Mouse (Mus musculus) kidney, adult 2 months (tissue): ENCODE results near the gene Eva1c. TPM values are rescaled to one million over a fixed set of nuclear protein-coding genes. Genes with fewer than 3 reads are reported as not detected.
A peak's percentile ranks its signal among the peaks of the same experiment; 100 is the strongest.

Experiments
- DNase-seq: peaks from one replicate; pipeline ENCODE4 v3.0.0; 2021
- H3K27ac ChIP-seq: fragments of 200-500 bp; 2 replicates; pipeline ENCODE4 v1.5.1; 2012; ENCODE audit warnings: low read depth, low read length, control low read depth, inconsistent platforms; ENCODE audit not compliant: insufficient read depth
- H3K27me3 ChIP-seq: fragments of 200-500 bp; replicated peaks from 2 replicates; pipeline ENCODE4 v1.6.1; 2012; ENCODE audit warnings: mild to moderate bottlenecking, moderate library complexity, low read length, inconsistent platforms; ENCODE audit not compliant: control insufficient read depth, insufficient read depth
- H3K36me3 ChIP-seq: fragments of 200-500 bp; 2 replicates; pipeline ENCODE4 v1.6.1; 2012; ENCODE audit warnings: mild to moderate bottlenecking, moderate library complexity, low read length, inconsistent platforms; ENCODE audit not compliant: control insufficient read depth, insufficient read depth
- H3K4me1 ChIP-seq: fragments of 200-500 bp; 2 replicates; pipeline ENCODE4 v1.6.1; 2011; ENCODE audit warnings: low read length; ENCODE audit not compliant: control insufficient read depth, insufficient read depth
- H3K4me3 ChIP-seq: fragments of 200-500 bp; 2 replicates; pipeline ENCODE4 v1.5.1; 2011; ENCODE audit warnings: mild to moderate bottlenecking, low read depth, low read length, control low read depth; ENCODE audit not compliant: insufficient read depth
- CTCF ChIP-seq: fragments of 200-500 bp; conservative IDR thresholded peaks from 2 replicates; pipeline ENCODE4 v1.5.1; 2011; ENCODE audit warnings: low read depth, mild to moderate bottlenecking, control low read depth, low read length, moderate library complexity, mixed read lengths; ENCODE audit not compliant: insufficient read depth, insufficient read length
- POLR2A ChIP-seq: fragments of 200-500 bp; IDR thresholded peaks from one replicate; pipeline ENCODE4 v1.6.1; 2011; ENCODE audit warnings: low read depth, low read length, control low read depth
- WGBS: fragments of 180-500 bp; shearing (Covaris S2); methylation state at CpG from one replicate; pipeline ENCODE4 v1.1.7; 2018; 5-methylcytosine and 5-hydroxymethylcytosine counted together
- polyA plus RNA-seq: library from polyadenylated mRNA; depleted of rRNA; stranded (reverse); fragments of >200 nt; gene quantifications from 2 replicates; pipeline ENCODE4 v1.2.3, GENCODE M21; 2012

The Eva1c gene
- polyA plus RNA-seq, 1 experiment = 5.8 TPM

- Histone ChIP-seq H3K36me3 (no peaks in the 10 kb centered on the region), H3K27me3 (no peaks in the 10 kb centered on the region), H3K27ac (no peak overlapping the region), H3K4me3 (no peak overlapping the region), H3K4me1 (no peaks in the 10 kb centered on the region; the same call in 1 of the 2 replicates)
- WGBS = 38% methylated on average over 7 of the region's 7 CpGs
- TF ChIP-seq POLR2A (no peak), CTCF (no peak)
- DNase-seq = peak; percentile 17
Measured at GRCm38 (mm10) chr16:90868129-90868528, 41.6 kb downstream of the Eva1c start.

GRCm38 (mm10) chr16:90869361-90869760, 42.8 kb downstream of the Eva1c start:
- Histone ChIP-seq H3K27ac (no peak overlapping the region), H3K4me3 (no peak overlapping the region), H3K36me3 (no peaks in the 10 kb centered on the region), H3K27me3 (no peaks in the 10 kb centered on the region), H3K4me1 (no peaks in the 10 kb centered on the region; the same call in 1 of the 2 replicates)
- peak; percentile 61 for DNase-seq
- 29% methylated on average over 4 of the region's 4 CpGs for WGBS
- no peak for TF ChIP-seq POLR2A

- no peak for DNase-seq
- Histone ChIP-seq H3K4me3 (no peak overlapping the region), H3K27ac (no peak overlapping the region), H3K27me3 (no peaks in the 10 kb centered on the region), H3K4me1 (no peaks in the 10 kb centered on the region; the same call in 1 of the 2 replicates), H3K36me3 (no peaks in the 10 kb centered on the region)
- WGBS = 71% methylated on average over 8 of the region's 8 CpGs
- no peak for TF ChIP-seq POLR2A
- no peak for TF ChIP-seq CTCF
Measured at GRCm38 (mm10) chr16:90872936-90873335, 46.4 kb downstream of the Eva1c start.

- H3K36me3 ChIP-seq = no peaks in the 10 kb centered on the region
- no peak overlapping the region for H3K27ac ChIP-seq
- H3K4me3 ChIP-seq = no peak overlapping the region
- no peak for DNase-seq
- H3K27me3 ChIP-seq = no peaks in the 10 kb centered on the region
- no peaks in the 10 kb centered on the region; the same call in 1 of the 2 replicates for H3K4me1 ChIP-seq
- 71% methylated on average over 5 of the region's 5 CpGs for WGBS
- TF ChIP-seq CTCF (no peak), POLR2A (no peak)
Measured at GRCm38 (mm10) chr16:90874536-90874935, 48.0 kb downstream of the Eva1c start.

- Histone ChIP-seq H3K4me3 (no peak overlapping the region), H3K27ac (no peak overlapping the region), H3K4me1 (no peaks in the 10 kb centered on the region), H3K27me3 (no peaks in the 10 kb centered on the region), H3K36me3 (no peaks in the 10 kb centered on the region)
- peak; percentile 28 for DNase-seq
- no peak for TF ChIP-seq POLR2A
- TF ChIP-seq CTCF = no peak
- 83% methylated on average over 3 of the region's 3 CpGs for WGBS
Measured at GRCm38 (mm10) chr16:90878135-90878860, 51.8 kb downstream of the Eva1c start.

- TF ChIP-seq CTCF (no peak), POLR2A (no peak)
- peak; percentile 43 for DNase-seq
- Histone ChIP-seq H3K27ac (no peak overlapping the region), H3K27me3 (no peaks in the 10 kb centered on the region), H3K4me1 (no peaks in the 10 kb centered on the region), H3K4me3 (no peak overlapping the region), H3K36me3 (no peaks in the 10 kb centered on the region)
- WGBS = 60% methylated on average over 8 of the region's 8 CpGs
Measured at GRCm38 (mm10) chr16:90882501-90882977, 56.0 kb downstream of the Eva1c start.

GRCm38 (mm10) chr16:90885351-90885750, 58.8 kb downstream of the Eva1c start:
- Histone ChIP-seq H3K27ac (no peak overlapping the region), H3K27me3 (no peaks in the 10 kb centered on the region), H3K4me1 (no peaks in the 10 kb centered on the region), H3K36me3 (no peaks in the 10 kb centered on the region), H3K4me3 (no peak overlapping the region)
- no peak for DNase-seq
- WGBS = 62% methylated on average over 2 of the region's 2 CpGs
- TF ChIP-seq CTCF = no peak
